Mouse (Mus musculus): ENCODE data around the gene Col1a2.

Col1a2 gene

GRCm38 (mm10) chr6:4504603-4505131 is at the start of gene Col1a2:
Col1a2 (plus strand) TSS chr6:4504814.
- no peak for DNase-seq

GRCm38 (mm10) chr6:4455518-4455917 is 49.1 kb upstream of the Col1a2 start:
- no peak for DNase-seq

GRCm38 (mm10) chr6:4455961-4456617 is 48.5 kb upstream of the Col1a2 start:
- DNase-seq = no peak

- no peak for DNase-seq
Measured at GRCm38 (mm10) chr6:4456691-4457447, 47.7 kb upstream of the Col1a2 start.

- DNase-seq = no peak
Measured at GRCm38 (mm10) chr6:4457555-4457996, 47.0 kb upstream of the Col1a2 start.

GRCm38 (mm10) chr6:4465320-4465719 is 39.3 kb upstream of the Col1a2 start:
- no peak for DNase-seq

- no peak for DNase-seq
Measured at GRCm38 (mm10) chr6:4483577-4483936, 21.1 kb upstream of the Col1a2 start.

- DNase-seq = no peak
Measured at GRCm38 (mm10) chr6:4483937-4484601, 20.5 kb upstream of the Col1a2 start.

GRCm38 (mm10) chr6:4488349-4488748 is 16.3 kb upstream of the Col1a2 start:
- no peak for DNase-seq

- DNase-seq = no peak
Measured at GRCm38 (mm10) chr6:4488966-4489365, 15.6 kb upstream of the Col1a2 start.

- no peak for DNase-seq
Measured at GRCm38 (mm10) chr6:4489366-4490245, 15.0 kb upstream of the Col1a2 start.

GRCm38 (mm10) chr6:4493666-4494065 is 10.9 kb upstream of the Col1a2 start:
- no peak for DNase-seq

- DNase-seq = no peak
Measured at GRCm38 (mm10) chr6:4496428-4496827, 8.2 kb upstream of the Col1a2 start.

- DNase-seq = no peak
Measured at GRCm38 (mm10) chr6:4503106-4503505, 1.5 kb upstream of the Col1a2 start.

- no peak for DNase-seq
Measured at GRCm38 (mm10) chr6:4505158-4505997, 764 bp downstream of the Col1a2 start.

GRCm38 (mm10) chr6:4506106-4506505 is 1.5 kb downstream of the Col1a2 start:
- no peak for DNase-seq

- no peak for DNase-seq
Measured at GRCm38 (mm10) chr6:4506791-4507190, 2.2 kb downstream of the Col1a2 start.

GRCm38 (mm10) chr6:4507323-4507722 is 2.7 kb downstream of the Col1a2 start:
- DNase-seq = no peak

GRCm38 (mm10) chr6:4508279-4508678 is 3.7 kb downstream of the Col1a2 start:
- DNase-seq = no peak

GRCm38 (mm10) chr6:4509395-4509794 is 4.8 kb downstream of the Col1a2 start:
- no peak for DNase-seq

GRCm38 (mm10) chr6:4514671-4515070 is 10.1 kb downstream of the Col1a2 start:
- DNase-seq = no peak

GRCm38 (mm10) chr6:4521031-4521430 is 16.4 kb downstream of the Col1a2 start:
- DNase-seq = no peak
